Mouse (Mus musculus) G1E (cell line): Measurements from ENCODE around the gene Bptf.

Experiments used
- CTCF ChIP-seq: IDR thresholded peaks from 2 replicates; pipeline ENCODE4 v1.5.1; 2012; ENCODE audit warnings: low read depth, low read length, inconsistent platforms, mixed read lengths
- GATA1 ChIP-seq: IDR thresholded peaks from 2 replicates; pipeline ENCODE4 v1.6.1; 2012; ENCODE audit warnings: borderline replicate concordance, low read length, inconsistent platforms, mixed read lengths
- POLR2AphosphoS5 ChIP-seq: IDR thresholded peaks from 2 replicates; pipeline ENCODE4 v1.6.1; 2012; ENCODE audit warnings: low read depth, low read length, inconsistent platforms; ENCODE audit not compliant: insufficient replicate concordance
- TAL1 ChIP-seq: conservative IDR thresholded peaks from 2 replicates; pipeline ENCODE4 v1.6.1; 2012; ENCODE audit warnings: low read depth, low read length, inconsistent platforms, mixed read lengths

GRCm38 (mm10) chr11:106998651-106999150 lies 133.2 kb downstream of the Bptf start:
- TF ChIP-seq GATA1 (no peak), POLR2AphosphoS5 (no peak), CTCF (no peak), TAL1 (no peak)
